Comparison of ENCODE assay signal across 7 mouse cellular contexts in genomic region chr17:47009898-47010721, GRCm38 (mm10). TPM values are rescaled to one million over a fixed set of nuclear protein-coding genes. Genes with fewer than 3 reads are reported as not detected.
DNase-seq lines count a peak whose midpoint lies in the region; ATAC-seq lines count a peak whose summit lies in the region.

TSS of gene Ubr2 (minus strand) at chr17:47010556.

- H3K9me3 ChIP-seq in intestine, embryonic 16.5 days (ENCODE audit: control insufficient read depth, low read length) = no peaks in the 10 kb centered on the region
- H3K9me3 ChIP-seq in midbrain, embryonic 11.5 days (ENCODE audit: control insufficient read depth, low read length) = no peaks in the 10 kb centered on the region

- H3K27me3 ChIP-seq in intestine, embryonic 16.5 days (replicated peaks; ENCODE audit: control insufficient read depth, insufficient read depth, low read length) = no peaks in the 10 kb centered on the region
- H3K27me3 ChIP-seq in midbrain, embryonic 11.5 days (ENCODE audit: control insufficient read depth, insufficient read depth, low read length) = no peaks in the 10 kb centered on the region

- H3K4me3 ChIP-seq in intestine, embryonic 16.5 days (ENCODE audit: low read length) = peak within 1 kb of the TSS; percentile 88
- H3K4me3 ChIP-seq in midbrain, embryonic 11.5 days (ENCODE audit: low read depth, low read length) = peak within 1 kb of the TSS; percentile 89

- H3K4me2 ChIP-seq in intestine, embryonic 16.5 days (ENCODE audit: low read depth, low read length) = peak within 1 kb of the TSS; percentile 72
- peak within 1 kb of the TSS; percentile 81 for H3K4me2 ChIP-seq in midbrain, embryonic 11.5 days

- peak within 1 kb of the TSS; percentile 98 for H3K27ac ChIP-seq in intestine, embryonic 16.5 days (ENCODE audit: low read length)
- H3K27ac ChIP-seq in midbrain, embryonic 11.5 days (ENCODE audit: low read depth, low read length) = peak within 1 kb of the TSS; percentile 76

- intact Hi-C loops in left cerebral cortex, postnatal 36 days (cut with DNase I) = loop anchor here (1.0 kb wide), 1 partner anchor 131 kb away; no protein-coding TSS in a partner anchor

- DNase-seq in adrenal gland, adult 8-10 months = peak; percentile 95
- DNase-seq in embryo, embryonic 9.5 days (ENCODE audit: extremely low spot score) = peak; percentile 92
- peak; percentile 66 to 89 for DNase-seq in gastrocnemius, postnatal 4 days (ENCODE audit: low spot score in 2 of 2)
- peak; percentile 92 for DNase-seq in left cerebral cortex, postnatal 36 days (ENCODE audit: low spot score in 2 of 2)
- DNase-seq in midbrain, embryonic 11.5 days (ENCODE audit: low spot score, missing footprints) = peak; percentile 97
- DNase-seq in skeletal muscle tissue, adult 2 months (ENCODE audit: low read depth, low spot score) = peak; percentile 95

- H3K36me3 ChIP-seq in intestine, embryonic 16.5 days (ENCODE audit: control insufficient read depth, insufficient read depth, low read length) = no peaks in the 10 kb centered on the region
- 0 out of 2 replicates have a peak, but pooled peaks cover 4% of the 10 kb centered on the region for H3K36me3 ChIP-seq in midbrain, embryonic 11.5 days (ENCODE audit: control insufficient read depth, insufficient read depth, low read length)

- peaks cover 23% of the 10 kb centered on the region for H3K4me1 ChIP-seq in intestine, embryonic 16.5 days (ENCODE audit: control insufficient read depth, insufficient read depth, low read length)
- H3K4me1 ChIP-seq in midbrain, embryonic 11.5 days (ENCODE audit: control insufficient read depth, insufficient read depth, low read length) = peaks cover 10% of the 10 kb centered on the region

- under 1% methylated on average over 74 of the region's 77 CpGs for WGBS in intestine, embryonic 16.5 days
- whole genome bisulfite sequencing in midbrain, embryonic 11.5 days = 0% methylated on average over 77 of the region's 77 CpGs

- peak within 1 kb of the TSS; percentile 95 for H3K9ac ChIP-seq in intestine, embryonic 16.5 days (ENCODE audit: low read depth, low read length)
- H3K9ac ChIP-seq in midbrain, embryonic 11.5 days (ENCODE audit: low read length) = peak within 1 kb of the TSS; percentile 94

- peak; percentile 97 for ATAC-seq in intestine, embryonic 16.5 days
- ATAC-seq in midbrain, embryonic 11.5 days (ENCODE audit: low FRiP score) = peak; percentile 97

RNA-seq across cellular contexts. Expression of gene Ubr2, which starts in this region (rescaled TPM):
- 100 to 1,000 TPM in 1 of 4 experiments, 10 to 100 TPM in 3; 80.2 to 105 (median 91.0) TPM for total RNA-seq in adrenal gland, adult 8-10 months (2022)
- 10 to 100 TPM; 37.7 to 44.1 TPM for total RNA-seq in gastrocnemius, postnatal 4 days (2021)
- polyA plus RNA-seq in intestine, embryonic 16.5 days (2015; fragmentation: Nextera tagmentation; extraction: Ambion mirVana) = 9.1 and 10.1 TPM in 2 replicates
- 10 to 100 TPM; 49.9 to 62.8 TPM for total RNA-seq in left cerebral cortex, postnatal 36 days (2021)
- polyA plus RNA-seq in midbrain, embryonic 11.5 days (2014; fragmentation: Nextera tagmentation; extraction: Ambion mirVana) = 18.1 and 18.7 TPM in 2 replicates

Comparison
In these comparisons a context has a peak if more than half of its experiments do, and no peak if none do; other contexts are left out.
1. Peak in every context shown above with its lines: DNase-seq, ATAC-seq, H3K4me3 ChIP-seq and H3K27ac ChIP-seq.